Mouse (Mus musculus): ENCODE measurements around the gene Ttbk1.
"Not testable (repeated sequence)": the region's sequence is repeated elsewhere in the genome, so short reads cannot be mapped to it uniquely, and the experiment has no call there.

Ttbk1 gene

GRCm38 (mm10) chr17:46487431-46487830 lies at the start of gene Ttbk1:
TSS of gene Ttbk1 (minus strand) at chr17:46487675.
- peak in 1 of 2 experiments; percentile 44 for DNase-seq (ENCODE audit: low spot score in 2 of 2)

DNA sequence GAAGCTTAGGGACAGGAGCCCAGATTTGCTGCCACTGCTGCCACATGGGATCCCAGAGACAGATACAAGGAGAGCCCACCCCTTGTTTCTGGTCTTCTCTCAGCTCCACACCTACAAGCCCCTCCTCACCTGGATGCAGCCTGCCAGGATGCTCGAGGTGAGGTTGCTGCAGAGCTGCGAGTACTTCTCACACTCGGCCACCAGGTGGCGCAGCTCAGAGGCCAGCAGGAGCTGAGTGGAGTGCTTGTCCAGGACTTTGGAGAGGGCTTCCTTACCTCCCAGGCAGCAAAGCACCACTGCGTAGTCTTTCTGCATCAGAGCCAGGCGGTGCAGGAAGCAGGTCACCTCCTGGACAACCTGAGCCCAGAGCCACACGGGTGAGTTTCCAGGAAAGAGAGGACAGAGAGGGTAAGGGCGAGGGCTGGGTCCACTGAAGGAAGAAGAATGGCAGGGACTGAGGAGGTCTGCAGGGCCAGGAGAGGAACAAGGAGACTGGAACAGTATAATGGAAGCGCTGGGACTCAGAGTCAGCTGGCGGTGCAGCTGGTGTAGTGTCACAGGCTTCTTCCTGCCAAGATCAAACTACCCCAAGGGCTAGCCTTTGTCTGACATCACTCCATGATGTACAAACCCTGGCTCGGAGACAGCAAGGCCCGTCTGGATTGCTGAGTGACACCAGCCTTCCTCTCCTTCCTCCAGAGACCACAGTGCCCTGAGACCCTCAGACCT lies 38.3 kb upstream of the Ttbk1 start:
- DNase-seq (ENCODE audit: low spot score in 2 of 2) = peak; percentile 31 to 48

DNA sequence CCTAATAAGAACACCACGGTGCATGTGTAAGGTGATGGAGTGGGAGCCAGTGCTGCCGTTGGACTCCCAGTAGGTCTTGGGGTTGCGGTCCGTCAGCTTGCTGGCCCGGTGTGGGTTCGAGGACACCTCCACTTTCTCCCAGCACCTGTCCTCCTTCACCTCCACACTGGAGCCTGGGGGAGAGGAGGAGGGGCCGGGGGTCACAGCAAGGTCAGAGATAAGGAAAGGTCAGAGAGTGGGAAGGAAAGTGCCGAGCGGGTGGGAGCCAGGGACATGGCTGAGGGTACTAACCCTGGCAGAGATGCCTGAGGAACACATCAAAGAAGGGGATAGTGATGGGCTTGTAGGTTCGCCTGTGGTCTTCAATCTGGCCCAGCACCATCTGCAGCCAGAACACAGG lies 37.6 kb upstream of the Ttbk1 start:
- DNase-seq (ENCODE audit: low spot score in 2 of 2) = no peak

GRCm38 (mm10) chr17:46521963-46522668 lies 34.6 kb upstream of the Ttbk1 start:
- DNase-seq (ENCODE audit: low spot score in 2 of 2) = no peak

- no peak for DNase-seq (ENCODE audit: low spot score in 2 of 2)
These were observed 33.7 kb upstream of the Ttbk1 start for GRCm38 (mm10) chr17:46521174-46521573.

DNA sequence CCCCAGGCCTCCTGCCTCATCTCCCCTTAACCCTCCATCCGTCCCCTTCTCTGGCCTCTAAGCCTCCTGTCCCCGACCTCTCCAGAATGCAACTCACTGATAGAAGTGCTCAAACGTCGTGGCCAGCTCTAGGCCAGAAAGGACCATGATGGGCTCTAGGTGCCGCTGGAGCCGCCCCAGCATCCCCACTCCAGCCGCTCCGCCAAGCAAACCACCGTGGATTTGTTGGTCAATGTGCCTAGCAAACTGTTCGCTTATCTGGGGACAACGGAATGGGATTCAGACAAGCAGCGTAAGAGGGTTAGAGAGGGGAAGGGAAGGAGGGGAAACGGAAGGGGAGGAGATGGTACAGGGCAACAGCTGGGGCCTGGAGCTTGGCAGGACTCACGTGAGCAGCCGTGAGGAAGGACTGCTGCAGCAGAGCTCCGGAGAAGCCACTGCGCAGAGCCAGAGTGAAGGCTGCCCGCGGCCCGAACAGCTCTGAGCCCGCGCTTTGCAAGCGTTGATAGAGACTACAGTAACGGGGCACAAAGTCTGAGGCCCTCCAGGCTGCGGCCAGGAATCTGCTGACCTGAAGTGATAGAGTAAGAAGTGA lies 33.0 kb upstream of the Ttbk1 start:
- no peak for DNase-seq (ENCODE audit: low spot score in 2 of 2)

- DNase-seq (ENCODE audit: low spot score in 2 of 2) = no peak
These were observed 32.5 kb upstream of the Ttbk1 start for GRCm38 (mm10) chr17:46519971-46520370.

DNA sequence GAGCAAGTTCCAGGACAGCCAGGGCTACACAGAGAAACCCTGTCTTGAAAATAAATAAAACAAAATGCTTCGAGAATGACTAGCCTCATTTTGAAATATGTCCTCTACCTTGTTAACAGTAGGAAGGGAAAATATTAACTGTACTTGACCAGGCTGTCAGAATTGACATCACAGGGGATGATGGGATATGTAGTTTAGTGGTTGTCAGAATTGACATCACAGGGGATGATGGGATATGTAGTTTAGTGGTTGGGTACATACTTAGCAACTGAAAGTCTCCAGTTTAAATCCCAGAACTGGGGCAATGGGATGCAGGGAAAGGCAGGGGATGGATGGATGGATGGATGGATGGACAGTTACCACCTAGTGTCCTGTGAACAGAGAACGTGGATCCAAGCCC lies 25.9 kb upstream of the Ttbk1 start:
- DNase-seq (ENCODE audit: low spot score in 2 of 2) = no peak

GRCm38 (mm10) chr17:46511059-46511710 lies 23.7 kb upstream of the Ttbk1 start:
- no peak for DNase-seq (ENCODE audit: low spot score in 2 of 2)

DNA sequence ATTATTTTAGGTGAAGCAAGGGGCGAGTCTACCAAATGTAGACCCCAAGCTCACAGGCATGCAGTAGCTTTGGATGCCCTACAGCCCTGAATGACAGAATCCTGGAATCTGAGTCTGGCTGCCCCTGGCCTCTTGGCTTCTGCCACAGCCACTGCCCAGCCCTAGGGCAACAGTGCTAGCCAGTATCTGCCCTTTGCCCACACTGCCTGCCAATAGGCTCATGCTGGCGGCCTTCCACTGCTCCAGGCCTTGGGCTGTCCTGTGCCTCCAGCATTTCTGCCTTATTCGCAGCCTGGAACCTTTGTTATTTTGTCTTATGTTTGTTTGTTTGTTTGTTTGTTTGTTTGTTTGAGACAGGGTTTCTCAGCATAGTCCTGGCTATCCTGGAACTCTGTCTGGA lies 18.1 kb upstream of the Ttbk1 start:
- no peak for DNase-seq (ENCODE audit: low spot score in 2 of 2)

GRCm38 (mm10) chr17:46503847-46504638 lies 16.6 kb upstream of the Ttbk1 start:
- DNase-seq (ENCODE audit: low spot score in 2 of 2) = no peak

- no peak for DNase-seq (ENCODE audit: low spot score in 2 of 2)
These were observed 15.3 kb upstream of the Ttbk1 start for GRCm38 (mm10) chr17:46502775-46503174.

- DNase-seq (ENCODE audit: low spot score in 2 of 2) = no peak
These were observed 10.5 kb upstream of the Ttbk1 start for GRCm38 (mm10) chr17:46497956-46498355.

DNA sequence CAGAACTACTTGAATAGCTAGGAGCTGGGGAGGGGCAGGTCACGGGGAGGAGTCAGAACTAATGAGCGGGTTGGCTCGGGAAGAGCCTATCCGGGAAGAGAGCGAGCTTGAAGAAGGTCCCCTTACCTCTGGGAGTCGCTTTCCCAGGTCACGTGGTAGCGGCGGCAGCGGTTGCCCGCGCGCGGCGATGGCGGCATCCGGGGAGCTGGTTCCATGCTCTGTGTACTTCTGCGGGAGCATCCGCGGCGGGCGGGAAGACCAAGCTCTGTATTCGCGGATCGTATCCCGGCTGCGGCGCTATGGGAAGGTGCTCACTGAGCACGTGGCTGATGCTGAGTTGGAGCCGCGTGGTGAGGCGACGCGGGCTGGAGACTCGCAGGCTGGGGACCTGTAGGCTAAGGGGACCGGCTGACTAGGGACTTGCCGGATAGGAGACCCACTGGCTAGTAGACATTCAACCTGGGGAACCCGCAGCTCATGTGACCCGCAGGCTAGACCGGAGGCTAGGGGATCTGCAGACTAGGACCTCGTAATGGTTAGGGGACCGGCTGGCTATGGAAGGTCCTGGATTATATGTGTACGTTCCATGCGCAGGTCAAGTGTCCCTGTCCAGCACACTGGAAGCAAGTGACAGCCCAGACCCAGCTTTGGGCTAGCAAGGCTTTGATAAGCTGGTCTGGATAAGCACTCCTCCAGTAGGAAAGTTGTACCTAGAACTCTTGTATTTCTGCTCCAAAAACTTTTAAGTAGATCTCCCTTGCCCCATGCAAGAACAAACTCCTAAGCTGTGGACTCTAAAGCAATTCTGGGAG lies 9.4 kb upstream of the Ttbk1 start, which contains the start of gene Dnph1:
Dnph1 (plus strand) TSS at position 89 of the 812 bp plus-strand sequence.
- peak; percentile 53 to 56 for DNase-seq (ENCODE audit: low spot score in 2 of 2)

- not testable (repeated sequence) for DNase-seq (ENCODE audit: low spot score in 2 of 2)
These were observed 8.6 kb upstream of the Ttbk1 start for GRCm38 (mm10) chr17:46496081-46496480.

DNA sequence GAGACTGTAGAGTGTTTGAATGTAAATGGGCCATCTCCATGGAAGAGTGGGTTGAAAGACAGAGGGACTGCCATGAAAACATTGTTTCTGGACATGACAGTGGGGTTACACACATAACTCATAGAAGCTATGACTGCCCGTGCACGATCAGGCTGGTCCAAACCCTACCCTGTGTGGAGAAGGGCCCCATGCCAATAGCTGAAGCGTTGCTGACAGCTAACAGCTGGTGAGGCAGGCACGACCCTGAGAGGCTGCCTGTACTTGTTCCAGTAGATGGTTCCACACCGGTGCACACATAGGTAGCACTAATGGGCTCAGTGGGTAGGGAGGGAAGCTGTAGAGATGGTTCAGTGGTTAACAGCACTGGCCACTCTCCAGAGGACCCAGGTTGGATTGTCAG lies 8.0 kb upstream of the Ttbk1 start:
- no peak for DNase-seq (ENCODE audit: low spot score in 2 of 2)

GRCm38 (mm10) chr17:46486995-46487394 lies 480 bp downstream of the Ttbk1 start:
- DNase-seq (ENCODE audit: low spot score in 2 of 2) = no peak

- DNase-seq (ENCODE audit: low spot score in 2 of 2) = no peak
These were observed 3.0 kb downstream of the Ttbk1 start for GRCm38 (mm10) chr17:46484461-46484875.

GRCm38 (mm10) chr17:46484021-46484431 lies 3.4 kb downstream of the Ttbk1 start:
- DNase-seq (ENCODE audit: low spot score in 2 of 2) = no peak

GRCm38 (mm10) chr17:46483561-46484001 lies 3.9 kb downstream of the Ttbk1 start:
- peak; percentile 21 to 46 for DNase-seq (ENCODE audit: low spot score in 2 of 2)

Data from frontal cortex, postnatal 25 days (tissue).